ENCODE assay signal across 8 mouse cellular contexts in the genomic region with DNA sequence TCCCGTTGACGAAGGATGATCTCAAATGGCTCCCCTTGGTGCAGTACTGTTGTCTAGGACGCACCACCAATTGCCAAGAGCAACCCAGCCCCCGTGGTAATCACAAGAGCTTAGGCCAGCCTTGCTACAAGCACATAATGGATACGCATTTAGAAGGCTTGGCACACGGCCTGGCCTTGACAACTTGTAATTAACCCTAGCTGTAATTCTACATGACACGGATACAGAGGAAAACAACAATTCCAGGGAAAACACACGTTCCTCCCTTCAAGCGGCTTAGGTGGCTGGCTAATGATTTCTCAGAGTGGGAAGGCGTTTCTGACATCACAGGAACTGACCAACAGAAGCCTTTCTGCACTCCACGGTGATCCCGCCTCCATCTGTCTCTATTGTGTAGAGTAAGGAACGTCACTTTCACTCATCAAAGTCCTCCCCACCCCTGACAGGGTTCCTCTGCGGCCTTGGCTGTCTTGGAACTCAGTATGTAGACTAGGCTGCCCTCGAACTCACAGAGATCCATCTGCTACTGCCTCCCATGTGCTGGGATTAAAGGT. TPM values are rescaled to one million over a fixed set of nuclear protein-coding genes. Genes with fewer than 3 reads are reported as not detected.
DNase-seq lines count a peak whose midpoint lies in the region; ATAC-seq and TF ChIP-seq lines count a peak whose summit lies in the region.

No protein-coding gene starts in this region.

- DNase-seq in heart, postnatal 14 days = no peak
- DNase-seq in brain, embryonic 18.5 days (ENCODE audit: low read depth, low spot score) = peak; percentile 54
- peak; percentile 75 for DNase-seq in hindbrain, postnatal 0 days (ENCODE audit: low spot score)
- no peak for DNase-seq in adrenal gland, postnatal 4 days (ENCODE audit: low spot score in 2 of 2)

- peak; percentile 75; the same call in 1 of the 2 replicates for ATAC-seq in heart, embryonic 16.5 days (replicated peaks; ENCODE audit: extremely low read depth, insufficient read depth, low FRiP score)
- peak; percentile 82 for ATAC-seq in hindbrain, postnatal 0 days
- 0 out of 2 replicates have a peak, but pooled peaks have one; percentile 49 for ATAC-seq in midbrain, embryonic 12.5 days (ENCODE audit: low FRiP score, low read depth)
- ATAC-seq in activated CD4-positive, CD25-positive, alpha-beta regulatory T cell, adult 4 months = no peak
- no peak for ATAC-seq in megakaryocyte-erythroid progenitor cell, adult 5-6 weeks (replicated peaks; ENCODE audit: low FRiP score, low TSS enrichment, poor library complexity, severe bottlenecking)

- no peak for TF ChIP-seq CTCF in hindbrain, postnatal 0 days (IDR thresholded peaks at IDR 0.05; ENCODE audit: low read depth)

- 49% methylated on average over 15 of the region's 15 CpGs for WGBS in heart, embryonic 16.5 days
- 33% methylated on average over 15 of the region's 15 CpGs for WGBS in hindbrain, postnatal 0 days
- 53% methylated on average over 15 of the region's 15 CpGs for WGBS in midbrain, embryonic 12.5 days

- peaks cover 33% of the 10 kb centered on the region for H3K4me1 ChIP-seq in heart, embryonic 16.5 days (ENCODE audit: control insufficient read depth, insufficient read depth, low read length)
- 0 out of 2 replicates have a peak, but pooled peaks cover 4% of the 10 kb centered on the region for H3K4me1 ChIP-seq in hindbrain, postnatal 0 days (ENCODE audit: insufficient read depth, low read length)
- peaks cover 28% of the 10 kb centered on the region for H3K4me1 ChIP-seq in midbrain, embryonic 12.5 days

- peak overlapping the region; percentile 61 for H3K27ac ChIP-seq in heart, embryonic 16.5 days (ENCODE audit: low read length)
- H3K27ac ChIP-seq in hindbrain, postnatal 0 days = no peak overlapping the region
- H3K27ac ChIP-seq in midbrain, embryonic 12.5 days (replicated peaks) = no peak overlapping the region

- intact Hi-C loops in heart, postnatal 14 days (cut with DNase I) = no loop called here

- H3K9ac ChIP-seq in heart, embryonic 16.5 days (ENCODE audit: low read length) = no peak overlapping the region
- no peak overlapping the region for H3K9ac ChIP-seq in hindbrain, postnatal 0 days (replicated peaks; ENCODE audit: low read length)
- no peak overlapping the region for H3K9ac ChIP-seq in midbrain, embryonic 12.5 days (replicated peaks)

- H3K36me3 ChIP-seq in heart, embryonic 16.5 days (ENCODE audit: control insufficient read depth, insufficient read depth) = no peaks in the 10 kb centered on the region
- no peaks in the 10 kb centered on the region for H3K36me3 ChIP-seq in hindbrain, postnatal 0 days (ENCODE audit: insufficient read depth, low read length)
- H3K36me3 ChIP-seq in midbrain, embryonic 12.5 days = no peaks in the 10 kb centered on the region

- no peak overlapping the region for H3K4me3 ChIP-seq in heart, embryonic 16.5 days (ENCODE audit: low read length)
- no peak overlapping the region for H3K4me3 ChIP-seq in hindbrain, postnatal 0 days (ENCODE audit: low read length)
- no peak overlapping the region for H3K4me3 ChIP-seq in midbrain, embryonic 12.5 days

- no peaks in the 10 kb centered on the region for H3K27me3 ChIP-seq in heart, embryonic 16.5 days (ENCODE audit: control insufficient read depth, insufficient read depth, low read length)
- no peaks in the 10 kb centered on the region for H3K27me3 ChIP-seq in hindbrain, postnatal 0 days (ENCODE audit: insufficient read depth, low read length)
- 0 out of 2 replicates have a peak, but pooled peaks cover 6% of the 10 kb centered on the region for H3K27me3 ChIP-seq in midbrain, embryonic 12.5 days

- H3K9me3 ChIP-seq in heart, embryonic 16.5 days (replicated peaks; ENCODE audit: control insufficient read depth, low read length) = no peaks in the 10 kb centered on the region
- H3K9me3 ChIP-seq in hindbrain, postnatal 0 days (ENCODE audit: low read length) = no peaks in the 10 kb centered on the region
- no peaks in the 10 kb centered on the region for H3K9me3 ChIP-seq in midbrain, embryonic 12.5 days

- no peak overlapping the region for H3K4me2 ChIP-seq in heart, embryonic 16.5 days (ENCODE audit: low read depth, low read length)
- H3K4me2 ChIP-seq in hindbrain, postnatal 0 days (ENCODE audit: low read depth, low read length) = peak overlapping the region; percentile 3; the same call in 1 of the 2 replicates
- no peak overlapping the region for H3K4me2 ChIP-seq in midbrain, embryonic 12.5 days (replicated peaks)

RNA-seq across cellular contexts. Expression of a gene that starts 36.7 kb away (rescaled TPM):
- polyA plus RNA-seq in heart, embryonic 16.5 days (2015; fragmentation: Nextera tagmentation; extraction: Ambion mirVana) = 65.6 and 67.6 TPM in 2 replicates
- total RNA-seq in heart, postnatal 14 days (2021) = 10 to 100 TPM; 22.4 to 26.0 TPM
- total RNA-seq in hindbrain, postnatal 0 days (2014; rRNA removed) = 28.5 and 30.4 TPM in 2 replicates
- 43.8 and 47.7 TPM in 2 replicates for polyA plus RNA-seq in hindbrain, postnatal 0 days (2015; fragmentation: Nextera tagmentation; extraction: Ambion mirVana)
- 42.5 and 49.4 TPM in 2 replicates for polyA plus RNA-seq in midbrain, embryonic 12.5 days (2016; fragmentation: Nextera tagmentation; extraction: Ambion mirVana)
- 10 to 100 TPM; 24.3 to 24.4 TPM for total RNA-seq in adrenal gland, postnatal 4 days (2021)
- polyA plus RNA-seq in activated CD4-positive, CD25-positive, alpha-beta regulatory T cell, adult 4 months (2017; shearing (Covaris generic)) = 10 to 100 TPM; 12.0 to 16.3 TPM
- total RNA-seq in megakaryocyte-erythroid progenitor cell, adult 5-6 weeks (2014; fragmentation: Nextera tagmentation) = 91.0 and 120 TPM in 2 replicates
- 32.5 and 40.5 TPM in 2 replicates for total RNA-seq in megakaryocyte-erythroid progenitor cell, adult 5-6 weeks (2017)

Comparison
In these comparisons a context has a peak if more than half of its experiments do, and no peak if none do; other contexts are left out.
1. ATAC-seq: peak in heart, embryonic 16.5 days (single experiment), hindbrain, postnatal 0 days (single experiment) and midbrain, embryonic 12.5 days (single experiment); none in activated CD4-positive, CD25-positive, alpha-beta regulatory T cell, adult 4 months (single experiment) and megakaryocyte-erythroid progenitor cell, adult 5-6 weeks (single experiment).
2. DNase-seq: peak in brain, embryonic 18.5 days (single experiment) and hindbrain, postnatal 0 days (single experiment); none in heart, postnatal 14 days (0 of 2) and adrenal gland, postnatal 4 days (0 of 2).